ENCODE assay signal across 36 mouse cellular contexts in the genomic region with DNA sequence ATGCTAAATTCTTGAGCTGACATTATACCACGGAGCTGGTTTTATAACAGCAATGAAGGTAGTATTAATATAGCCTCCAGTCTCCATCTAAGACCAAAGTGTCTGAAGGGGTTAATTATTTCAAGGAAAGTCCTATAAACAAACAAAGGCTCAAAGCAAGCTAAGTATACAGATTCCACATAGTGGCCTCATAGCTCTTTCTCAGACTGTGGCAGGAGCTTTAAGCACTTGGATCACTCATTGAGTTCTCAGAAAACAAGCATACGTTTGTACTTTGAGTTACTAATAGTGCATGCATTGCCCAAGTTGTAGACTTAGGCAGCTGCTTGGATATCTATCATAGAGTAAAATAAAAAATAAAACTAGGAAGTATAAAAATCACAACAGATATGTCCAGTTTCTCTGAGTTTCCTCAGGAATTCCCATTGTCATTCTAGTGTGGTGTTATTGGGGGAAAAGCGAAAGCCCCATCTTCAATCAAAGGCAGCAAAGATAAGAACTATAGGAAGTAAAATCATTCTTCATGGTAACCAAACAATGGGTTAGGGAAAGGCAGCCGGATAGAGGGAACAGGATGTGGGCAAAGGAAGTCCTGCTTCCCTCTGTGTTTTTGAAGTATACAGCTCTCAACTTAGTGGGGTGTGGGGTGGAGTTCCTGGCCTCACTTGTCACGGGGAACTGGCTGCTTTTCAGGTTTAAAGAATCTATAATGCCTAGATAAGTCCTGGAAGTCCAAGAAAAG. TPM values are rescaled to one million over a fixed set of nuclear protein-coding genes. Genes with fewer than 3 reads are reported as not detected.
DNase-seq lines count a peak whose midpoint lies in the region; ATAC-seq and TF ChIP-seq lines count a peak whose summit lies in the region.
"Had no signal": no experiment of that assay in that cellular context is flagged by ENCODE, and none has a peak within 500 bp of the region (broad histone marks: within the 10 kb centered on the region; RNA-seq: fewer than 3 reads in every experiment).

No protein-coding gene starts in this region.

- H3K4me1 ChIP-seq in heart, embryonic 13.5 days: no peaks in the 10 kb centered on the region
- H3K4me1 ChIP-seq in kidney, embryonic 16.5 days (ENCODE audit: insufficient read depth, low read length): peaks cover 33% of the 10 kb centered on the region
- peaks cover 17% of the 10 kb centered on the region for H3K4me1 ChIP-seq in lung, embryonic 15.5 days
- no peaks in the 10 kb centered on the region for H3K4me1 ChIP-seq in liver, postnatal 0 days (ENCODE audit: insufficient read depth)
- H3K4me1 ChIP-seq: forebrain, embryonic 10.5 days; liver, embryonic 13.5 days; midbrain, embryonic 10.5 days; neural tube, embryonic 13.5 days had no signal

- peak overlapping the region; percentile 60; the same call in 1 of the 2 replicates for H3K27ac ChIP-seq in heart, embryonic 13.5 days (replicated peaks)
- H3K27ac ChIP-seq in kidney, embryonic 16.5 days (ENCODE audit: low read length): peak overlapping the region; percentile 94
- H3K27ac ChIP-seq in lung, embryonic 15.5 days: peak overlapping the region; percentile 83
- H3K27ac ChIP-seq in liver, postnatal 0 days (ENCODE audit: low read depth): no peak overlapping the region
- H3K27ac ChIP-seq: forebrain, embryonic 10.5 days; hindbrain, embryonic 14.5 days; layer of hippocampus, adult 2 months; limb, embryonic 10.5 days; liver, embryonic 13.5 days; midbrain, embryonic 10.5 days; neural tube, embryonic 13.5 days had no signal

- no peak overlapping the region for H3K4me3 ChIP-seq in heart, embryonic 13.5 days
- no peak overlapping the region for H3K4me3 ChIP-seq in kidney, embryonic 16.5 days (ENCODE audit: low read length)
- H3K4me3 ChIP-seq in lung, embryonic 15.5 days: no peak overlapping the region
- no peak overlapping the region for H3K4me3 ChIP-seq in liver, postnatal 0 days (ENCODE audit: low read depth, low read length)
- H3K4me3 ChIP-seq: forebrain, embryonic 10.5 days; layer of hippocampus, adult 2 months; limb, embryonic 10.5 days; liver, embryonic 13.5 days; midbrain, embryonic 10.5 days; myocyte; neural tube, embryonic 13.5 days had no signal

- H3K9ac ChIP-seq in heart, embryonic 13.5 days: no peak overlapping the region
- no peak overlapping the region for H3K9ac ChIP-seq in kidney, embryonic 16.5 days (replicated peaks; ENCODE audit: low read length)
- no peak overlapping the region for H3K9ac ChIP-seq in lung, embryonic 15.5 days
- H3K9ac ChIP-seq in liver, postnatal 0 days (replicated peaks): no peak overlapping the region
- H3K9ac ChIP-seq: hindbrain, embryonic 14.5 days; liver, embryonic 13.5 days; neural tube, embryonic 13.5 days had no signal

- H3K27me3 ChIP-seq in heart, embryonic 13.5 days (replicated peaks): no peaks in the 10 kb centered on the region
- no peaks in the 10 kb centered on the region for H3K27me3 ChIP-seq in kidney, embryonic 16.5 days (ENCODE audit: insufficient read depth, low read length)
- no peaks in the 10 kb centered on the region for H3K27me3 ChIP-seq in lung, embryonic 15.5 days
- H3K27me3 ChIP-seq in liver, postnatal 0 days (ENCODE audit: insufficient read depth, low read length): no peaks in the 10 kb centered on the region
- H3K27me3 ChIP-seq: CH12.LX; liver, embryonic 13.5 days; neural tube, embryonic 13.5 days; Patski had no signal

- TF ChIP-seq CTCF in liver, postnatal 0 days (IDR thresholded peaks at IDR 0.05; ENCODE audit: low read depth): no peak

- no peak overlapping the region for H3K4me2 ChIP-seq in heart, embryonic 13.5 days
- H3K4me2 ChIP-seq in kidney, embryonic 16.5 days (replicated peaks; ENCODE audit: low read depth, low read length): no peak overlapping the region
- H3K4me2 ChIP-seq in lung, embryonic 15.5 days: no peak overlapping the region
- no peak overlapping the region for H3K4me2 ChIP-seq in liver, postnatal 0 days (ENCODE audit: low read depth, low read length)
- H3K4me2 ChIP-seq: hindbrain, embryonic 14.5 days; liver, embryonic 13.5 days; neural tube, embryonic 13.5 days had no signal

- WGBS in heart, embryonic 13.5 days: 58% methylated on average over 5 of the region's 5 CpGs
- 30% methylated on average over 5 of the region's 5 CpGs for WGBS in kidney, embryonic 16.5 days
- 28% methylated on average over 5 of the region's 5 CpGs for WGBS in lung, embryonic 15.5 days
- WGBS in liver, postnatal 0 days (ENCODE audit: insufficient replicate concordance): 33% methylated on average over 5 of the region's 5 CpGs

- ATAC-seq in heart, embryonic 13.5 days (ENCODE audit: extremely low read depth, insufficient number of reproducible peaks, low FRiP score, low TSS enrichment): no peak
- no peak for ATAC-seq in kidney, embryonic 16.5 days (ENCODE audit: low FRiP score, low TSS enrichment)
- ATAC-seq in lung, embryonic 15.5 days (ENCODE audit: borderline replicate concordance, extremely low read depth, low FRiP score, low TSS enrichment): peak; percentile 61
- ATAC-seq in liver, postnatal 0 days: no peak
- ATAC-seq: forebrain, embryonic 16.5 days; inflammation-experienced regulatory T-cells, adult 6 months; midbrain, embryonic 16.5 days; Patski had no signal

- no peaks in the 10 kb centered on the region for H3K36me3 ChIP-seq in heart, embryonic 13.5 days
- H3K36me3 ChIP-seq in kidney, embryonic 16.5 days (ENCODE audit: insufficient read depth, low read length): no peaks in the 10 kb centered on the region
- no peaks in the 10 kb centered on the region for H3K36me3 ChIP-seq in lung, embryonic 15.5 days
- H3K36me3 ChIP-seq in liver, postnatal 0 days (replicated peaks; ENCODE audit: insufficient read depth, low read length): no peaks in the 10 kb centered on the region
- H3K36me3 ChIP-seq: forebrain, embryonic 10.5 days; G1E; limb, embryonic 10.5 days; liver, embryonic 13.5 days; midbrain, embryonic 10.5 days; neural tube, embryonic 13.5 days had no signal

- DNase-seq in heart, adult 8-10 months (ENCODE audit: low spot score): no peak
- no peak for DNase-seq in kidney, postnatal 25 days
- DNase-seq in lung, postnatal 36 days: no peak
- no peak for DNase-seq in liver, postnatal 0 days
- DNase-seq: B cell, adult 2 months; cerebellum, adult 11 months; cerebellum, adult 9-11 months; gastrocnemius, postnatal 10 days; heart, postnatal 36 days; liver, embryonic 13.5 days; retina, postnatal 1 day; right cerebral cortex, postnatal 25 days; thymus, postnatal 25 days had no signal

- peak; percentile 19; the same call in 1 of the 2 replicates for TF ChIP-seq EP300 in liver, postnatal 0 days (IDR thresholded peaks at IDR 0.05; ENCODE audit: low read depth)

- no peaks in the 10 kb centered on the region for H3K9me3 ChIP-seq in heart, embryonic 13.5 days
- no peaks in the 10 kb centered on the region for H3K9me3 ChIP-seq in kidney, embryonic 16.5 days (ENCODE audit: low read length)
- H3K9me3 ChIP-seq in lung, embryonic 15.5 days: no peaks in the 10 kb centered on the region
- no peaks in the 10 kb centered on the region for H3K9me3 ChIP-seq in liver, postnatal 0 days (ENCODE audit: low read length)
- H3K9me3 ChIP-seq: forebrain, embryonic 10.5 days; limb, embryonic 10.5 days; liver, embryonic 13.5 days; midbrain, embryonic 10.5 days; neural tube, embryonic 13.5 days had no signal

RNA-seq across cellular contexts. Expression of a gene that starts 48.8 kb away (rescaled TPM):
- not detected in 2 replicates for polyA plus RNA-seq in heart, embryonic 13.5 days (2015; fragmentation: Nextera tagmentation; extraction: Ambion mirVana)
- not detected for total RNA-seq in heart, adult 8-10 months (2022)
- not detected in 2 replicates for polyA plus RNA-seq in kidney, embryonic 16.5 days (2015; fragmentation: Nextera tagmentation; extraction: Ambion mirVana)
- not detected in 2 replicates for polyA plus RNA-seq in lung, embryonic 15.5 days (2015; fragmentation: Nextera tagmentation; extraction: Ambion mirVana)
- not detected in 2 replicates for polyA plus RNA-seq in liver, postnatal 0 days (2015; fragmentation: Nextera tagmentation; extraction: Ambion mirVana)
- total RNA-seq: adrenal gland, adult 18-20 months; adrenal gland, postnatal 4 days; CH12.LX; gastrocnemius, postnatal 10 days; granulocyte monocyte progenitor cell, adult 5-6 weeks; heart, postnatal 36 days; layer of hippocampus, adult 2 months; layer of hippocampus, postnatal 25 days had no signal
- polyA plus RNA-seq: cortical plate, adult 2 months; embryonic facial prominence, embryonic 11.5 days; forebrain, embryonic 10.5 days; forebrain, embryonic 16.5 days; G1E; hindbrain, embryonic 14.5 days; limb, embryonic 10.5 days; liver, embryonic 13.5 days; midbrain, embryonic 10.5 days; midbrain, embryonic 16.5 days; myocyte; neural tube, embryonic 13.5 days; Patski; spleen, adult 2 months had no signal
